Mouse (Mus musculus): ENCODE data around the gene Hoxc6. TPM values are rescaled to one million over a fixed set of nuclear protein-coding genes. Genes with fewer than 3 reads are reported as not detected.

The Hoxc6 gene
- polyA plus RNA-seq, 1 experiment from 2014 or later = 3.9 TPM

DNA sequence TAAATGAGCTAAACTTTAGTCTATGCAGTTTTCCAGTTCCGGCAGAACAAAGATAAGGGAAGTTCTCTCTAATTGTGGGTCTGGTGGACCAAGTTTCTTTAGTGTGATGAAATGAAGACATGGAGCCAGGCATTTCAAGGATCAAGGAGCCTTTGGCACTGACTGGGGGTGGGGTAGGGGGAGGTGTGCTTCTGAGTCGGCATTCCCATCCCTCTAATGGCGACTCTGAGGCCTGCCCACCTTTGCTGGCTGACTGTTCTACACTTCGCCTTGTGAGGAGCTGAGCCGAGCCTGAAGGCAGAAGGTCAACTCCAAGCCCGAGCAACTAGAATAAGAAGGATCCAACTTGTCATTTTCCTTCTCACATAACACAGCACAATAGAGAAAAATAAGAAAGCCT is 36.3 kb upstream of the Hoxc6 start:
- H3K4me2 ChIP-seq = peak overlapping the region; percentile 56
- no peaks in the 10 kb centered on the region for H3K36me3 ChIP-seq
- peak overlapping the region; percentile 91 for H3K27ac ChIP-seq
- ATAC-seq (ENCODE audit: insufficient number of reproducible peaks, insufficient read depth, low FRiP score, low TSS enrichment, low read depth) = no peak
- peak overlapping the region; percentile 21 for H3K4me3 ChIP-seq (replicated peaks)
- peak overlapping the region; percentile 40 for H3K9ac ChIP-seq (replicated peaks)
- H3K27me3 ChIP-seq = peaks cover 83% of the 10 kb centered on the region
- H3K4me1 ChIP-seq (replicated peaks) = peaks cover 59% of the 10 kb centered on the region
- no peaks in the 10 kb centered on the region for H3K9me3 ChIP-seq
- WGBS = 2% methylated on average over 6 of the region's 6 CpGs

GRCm38 (mm10) chr15:102962492-102962891 is 35.6 kb upstream of the Hoxc6 start:
- H3K4me1 ChIP-seq (replicated peaks) = peaks cover 56% of the 10 kb centered on the region
- H3K4me3 ChIP-seq (replicated peaks) = peak overlapping the region; percentile 42
- WGBS = 1% methylated on average over 13 of the region's 13 CpGs
- H3K27ac ChIP-seq = peak overlapping the region; percentile 85
- no peak for ATAC-seq (ENCODE audit: insufficient number of reproducible peaks, insufficient read depth, low FRiP score, low TSS enrichment, low read depth)
- no peaks in the 10 kb centered on the region for H3K9me3 ChIP-seq
- peak overlapping the region; percentile 61 for H3K4me2 ChIP-seq
- H3K27me3 ChIP-seq = peaks cover 83% of the 10 kb centered on the region
- no peaks in the 10 kb centered on the region for H3K36me3 ChIP-seq
- peak overlapping the region; percentile 62 for H3K9ac ChIP-seq (replicated peaks)

GRCm38 (mm10) chr15:102963259-102963658 is 34.8 kb upstream of the Hoxc6 start:
- H3K4me2 ChIP-seq = peak overlapping the region; percentile 61
- ATAC-seq (ENCODE audit: insufficient number of reproducible peaks, insufficient read depth, low FRiP score, low TSS enrichment, low read depth) = no peak
- H3K4me1 ChIP-seq (replicated peaks) = peaks cover 49% of the 10 kb centered on the region
- H3K4me3 ChIP-seq (replicated peaks) = peak overlapping the region; percentile 42
- peaks cover 81% of the 10 kb centered on the region for H3K27me3 ChIP-seq
- H3K27ac ChIP-seq = peak overlapping the region; percentile 85
- H3K9ac ChIP-seq (replicated peaks) = peak overlapping the region; percentile 62
- no peaks in the 10 kb centered on the region for H3K36me3 ChIP-seq
- WGBS = 3% methylated on average over 8 of the region's 8 CpGs
- H3K9me3 ChIP-seq = no peaks in the 10 kb centered on the region

DNA sequence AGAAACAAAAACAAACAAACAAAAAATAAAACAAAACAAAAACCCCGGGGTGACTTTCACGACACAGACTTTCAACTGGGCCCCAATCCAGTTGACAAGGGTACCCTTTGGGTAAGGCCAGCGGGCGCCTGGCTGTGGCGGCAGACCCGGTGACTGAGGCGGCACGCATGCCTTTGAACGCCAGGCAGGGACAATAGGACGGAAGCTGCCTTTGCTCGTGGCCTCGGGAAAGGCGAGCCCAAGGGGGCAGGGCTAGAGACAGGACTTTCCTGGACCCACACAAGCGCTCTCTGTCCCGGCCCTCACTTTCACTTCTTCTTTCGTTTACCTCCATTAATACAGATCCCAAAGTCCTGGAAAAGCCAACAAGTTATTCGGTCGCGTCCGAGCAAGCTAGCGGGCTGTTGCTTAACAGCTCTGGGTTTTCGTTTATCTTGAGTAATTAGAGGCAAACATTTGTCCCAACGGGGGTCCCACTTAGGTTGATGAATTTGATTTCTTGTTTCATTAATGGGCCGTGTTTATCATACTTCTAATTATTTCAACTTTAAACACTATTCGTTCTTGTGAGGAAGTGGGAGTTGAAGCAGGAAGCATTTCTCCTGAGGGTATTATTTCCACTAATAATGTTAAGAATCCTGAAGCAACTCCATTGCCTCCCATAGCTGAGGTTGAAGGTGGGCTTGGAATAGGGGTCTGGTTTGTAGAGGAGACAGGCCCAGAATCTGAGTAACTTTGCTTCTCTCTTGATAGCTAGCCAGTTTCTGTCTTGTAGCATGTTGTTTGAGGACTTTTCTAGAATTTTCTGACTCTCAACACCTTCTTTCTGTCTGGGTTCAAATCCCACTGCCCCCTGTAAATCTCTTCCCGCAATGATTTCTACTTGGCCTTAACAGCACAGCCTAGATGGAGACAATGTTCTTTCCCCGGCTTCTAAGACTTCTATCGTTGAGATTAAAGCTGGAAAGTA is 34.1 kb upstream of the Hoxc6 start:
- Histone ChIP-seq H3K27ac (peak overlapping the region; percentile 85), H3K4me1 (replicated peaks) (peaks cover 42% of the 10 kb centered on the region), H3K36me3 (no peaks in the 10 kb centered on the region), H3K4me3 (replicated peaks) (peak overlapping the region; percentile 42), H3K27me3 (peaks cover 86% of the 10 kb centered on the region), H3K9me3 (no peaks in the 10 kb centered on the region), H3K4me2 (peak overlapping the region; percentile 61), H3K9ac (replicated peaks) (peak overlapping the region; percentile 62)
- ATAC-seq (ENCODE audit: insufficient number of reproducible peaks, insufficient read depth, low FRiP score, low TSS enrichment, low read depth) = no peak
- 1% methylated on average over 28 of the region's 28 CpGs for WGBS

DNA sequence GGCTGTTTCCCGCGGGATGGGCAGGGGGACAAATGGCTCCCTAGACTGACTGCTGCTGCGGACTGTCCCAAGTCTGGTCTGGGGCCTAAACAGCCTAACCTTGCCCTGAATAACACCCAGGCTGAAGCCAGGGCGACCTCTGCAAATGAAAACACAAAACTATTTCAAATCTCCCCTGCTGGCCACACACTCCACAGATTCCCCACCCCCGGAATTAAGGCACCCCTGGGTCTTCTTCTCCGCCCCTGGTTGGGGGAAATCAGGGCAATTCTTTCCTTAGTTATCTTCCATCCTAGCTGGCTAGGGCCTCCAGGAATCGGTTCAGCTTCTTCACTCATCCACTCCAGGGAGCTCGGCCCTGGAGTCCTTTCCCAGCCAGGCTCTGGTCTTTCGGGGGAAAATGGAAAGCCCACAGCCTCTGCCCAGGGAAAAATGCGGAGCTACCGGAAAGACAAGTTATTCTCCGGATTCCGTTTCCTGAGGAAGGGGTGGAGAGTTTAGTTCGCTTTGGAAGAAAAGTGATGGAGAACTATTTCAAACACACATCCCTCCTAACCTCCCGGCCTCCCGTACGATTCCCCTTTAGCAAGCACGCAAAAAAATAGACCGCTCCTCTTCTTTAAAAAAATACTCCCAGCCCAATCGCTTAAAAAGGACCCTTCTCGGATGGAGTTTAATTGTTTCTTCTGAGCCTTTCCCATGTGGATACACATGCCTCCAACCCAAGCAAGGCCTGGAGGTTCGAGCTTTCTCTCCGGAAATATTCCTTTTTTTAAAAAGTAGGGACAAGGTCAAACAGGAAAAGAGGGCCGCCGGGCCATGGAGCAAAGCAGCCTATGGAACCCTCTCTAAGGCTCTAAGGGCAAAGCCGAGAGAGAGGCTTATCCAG is 32.8 kb upstream of the Hoxc6 start:
- Histone ChIP-seq H3K36me3 (no peaks in the 10 kb centered on the region), H3K4me1 (replicated peaks) (peaks cover 36% of the 10 kb centered on the region), H3K9ac (replicated peaks) (peak overlapping the region; percentile 62), H3K27ac (peak overlapping the region; percentile 85), H3K4me2 (peak overlapping the region; percentile 61), H3K4me3 (replicated peaks) (peak overlapping the region; percentile 42), H3K27me3 (peaks cover 88% of the 10 kb centered on the region), H3K9me3 (no peaks in the 10 kb centered on the region)
- ATAC-seq (ENCODE audit: insufficient number of reproducible peaks, insufficient read depth, low FRiP score, low TSS enrichment, low read depth) = no peak
- WGBS = 3% methylated on average over 26 of the region's 26 CpGs

DNA sequence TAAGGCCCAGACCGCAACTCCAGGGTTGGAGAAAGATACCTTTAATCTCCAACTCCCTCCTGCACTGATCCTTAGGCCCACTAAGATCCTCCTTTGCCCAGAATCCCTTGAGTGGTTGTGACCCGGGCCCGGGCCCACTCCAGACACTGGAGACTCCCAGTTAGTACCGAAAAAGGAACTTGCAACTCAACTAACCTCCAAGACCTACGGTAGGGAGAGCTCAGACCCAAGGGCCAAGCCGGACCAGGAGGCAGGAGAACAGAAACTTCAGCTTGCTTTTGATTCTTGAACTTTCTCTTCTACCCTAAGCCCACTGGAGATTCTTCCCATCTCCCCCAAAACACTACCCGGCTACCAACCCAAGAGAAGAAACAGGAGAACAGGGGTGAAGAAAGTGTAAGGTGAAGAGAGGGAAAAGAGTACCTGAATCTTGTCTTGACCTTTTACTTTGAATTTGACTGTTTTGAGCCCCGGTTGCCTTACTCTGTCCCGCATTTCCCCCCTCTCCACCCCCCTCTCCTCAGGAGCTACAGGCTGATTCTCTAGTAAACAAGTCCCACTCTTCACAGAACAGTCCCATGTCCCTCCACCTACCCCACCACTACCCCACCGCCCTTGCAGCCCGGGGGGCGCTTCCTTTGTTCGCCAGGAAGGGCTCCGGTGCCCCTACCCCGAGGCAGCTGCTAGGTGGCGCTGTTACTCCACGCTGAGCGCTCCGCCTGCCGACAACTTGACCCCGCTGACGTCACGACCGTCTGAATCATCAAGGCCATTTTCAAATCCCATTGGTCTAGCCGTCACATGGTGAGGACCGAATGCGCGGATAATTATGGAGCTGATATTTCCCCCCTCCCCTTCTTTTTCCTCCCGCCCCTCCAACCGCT is 31.9 kb upstream of the Hoxc6 start:
- 2% methylated on average over 30 of the region's 30 CpGs for WGBS
- H3K27me3 ChIP-seq = peaks cover 89% of the 10 kb centered on the region
- peak overlapping the region; percentile 42 for H3K4me3 ChIP-seq (replicated peaks)
- ATAC-seq (ENCODE audit: insufficient number of reproducible peaks, insufficient read depth, low FRiP score, low TSS enrichment, low read depth) = peak; percentile 81
- no peaks in the 10 kb centered on the region for H3K36me3 ChIP-seq
- peaks cover 36% of the 10 kb centered on the region for H3K4me1 ChIP-seq (replicated peaks)
- H3K4me2 ChIP-seq = peak overlapping the region; percentile 61
- H3K27ac ChIP-seq = peak overlapping the region; percentile 86
- H3K9ac ChIP-seq (replicated peaks) = peak overlapping the region; percentile 72
- H3K9me3 ChIP-seq = no peaks in the 10 kb centered on the region

GRCm38 (mm10) chr15:102966776-102967311 is 31.2 kb upstream of the Hoxc6 start, which contains the start of gene Hoxc10:
Hoxc10 (plus strand) TSS chr15:102966796.
- peak; percentile 47 for ATAC-seq (ENCODE audit: insufficient number of reproducible peaks, insufficient read depth, low FRiP score, low TSS enrichment, low read depth)
- 2% methylated on average over 27 of the region's 27 CpGs for WGBS
- peak within 1 kb of the TSS; percentile 42 for H3K4me3 ChIP-seq (replicated peaks)
- no peaks in the 10 kb centered on the region for H3K36me3 ChIP-seq
- H3K9ac ChIP-seq (replicated peaks) = peak within 1 kb of the TSS; percentile 72
- H3K4me1 ChIP-seq (replicated peaks) = peaks cover 34% of the 10 kb centered on the region
- peaks cover 87% of the 10 kb centered on the region for H3K27me3 ChIP-seq
- H3K4me2 ChIP-seq = peak within 1 kb of the TSS; percentile 61
- H3K9me3 ChIP-seq = no peaks in the 10 kb centered on the region
- peak within 1 kb of the TSS; percentile 86 for H3K27ac ChIP-seq

DNA sequence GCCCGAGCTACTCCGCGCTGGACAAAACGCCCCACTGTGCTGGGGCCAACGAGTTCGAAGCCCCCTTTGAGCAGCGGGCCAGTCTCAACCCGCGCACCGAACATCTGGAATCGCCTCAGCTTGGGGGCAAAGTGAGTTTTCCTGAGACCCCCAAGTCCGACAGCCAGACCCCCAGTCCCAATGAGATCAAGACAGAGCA is 30.8 kb upstream of the Hoxc6 start, which contains the start of gene Hoxc5:
Gene Hoxc5, plus strand, starts transcription at position 132 of the 199 bp plus-strand sequence.
- peak within 1 kb of the TSS; percentile 61 for H3K4me2 ChIP-seq
- 1% methylated on average over 12 of the region's 12 CpGs for WGBS
- H3K9ac ChIP-seq (replicated peaks) = peak within 1 kb of the TSS; percentile 72
- H3K4me1 ChIP-seq (replicated peaks) = peaks cover 37% of the 10 kb centered on the region
- no peaks in the 10 kb centered on the region for H3K36me3 ChIP-seq
- peak within 1 kb of the TSS; percentile 86 for H3K27ac ChIP-seq
- no peak for ATAC-seq (ENCODE audit: insufficient number of reproducible peaks, insufficient read depth, low FRiP score, low TSS enrichment, low read depth)
- no peaks in the 10 kb centered on the region for H3K9me3 ChIP-seq
- peaks cover 90% of the 10 kb centered on the region for H3K27me3 ChIP-seq
- H3K4me3 ChIP-seq (replicated peaks) = peak within 1 kb of the TSS; percentile 42

DNA sequence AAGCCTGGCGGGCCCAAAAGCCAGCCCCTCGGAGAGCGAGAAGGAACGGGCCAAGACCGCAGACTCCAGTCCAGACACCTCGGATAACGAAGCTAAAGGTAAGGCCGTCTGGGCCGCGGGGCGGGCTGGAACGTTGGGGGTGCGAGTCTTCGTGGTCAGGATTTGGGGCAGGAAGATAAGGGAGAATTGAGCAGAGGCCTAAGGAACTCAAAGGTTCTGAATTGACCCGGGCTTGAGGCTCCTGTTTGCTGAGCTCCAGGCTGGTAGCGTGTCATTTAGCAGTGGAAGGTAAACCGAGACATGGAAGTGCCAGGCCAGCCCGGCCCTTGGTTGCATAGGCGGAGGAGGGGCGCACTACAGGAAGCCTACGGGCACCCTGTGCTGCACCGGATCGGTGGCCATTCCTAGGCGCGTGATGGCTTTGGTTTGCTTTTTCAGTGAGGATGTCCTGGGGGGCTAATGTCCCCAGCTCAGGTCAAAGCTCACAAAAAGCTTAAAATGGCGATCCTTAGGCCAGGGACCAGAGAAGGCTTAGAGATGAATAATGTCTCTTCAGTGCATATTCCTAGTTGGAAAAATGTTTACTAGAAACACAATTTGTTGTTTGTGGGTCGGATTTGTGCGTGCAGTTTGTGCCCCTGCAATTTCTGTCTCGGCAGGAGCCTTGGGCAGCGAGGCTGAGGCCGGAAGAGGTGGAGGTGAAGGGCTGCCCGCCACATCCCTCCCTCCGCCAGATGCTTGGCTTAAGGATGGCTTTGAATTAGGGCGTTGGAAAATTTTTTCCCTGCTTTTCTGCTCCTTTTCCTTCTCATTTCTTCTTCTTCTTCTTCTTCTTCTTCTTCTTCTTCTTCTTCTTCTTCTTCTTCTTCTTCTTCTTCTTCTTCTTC is 30.3 kb upstream of the Hoxc6 start:
- no peak for ATAC-seq (ENCODE audit: insufficient number of reproducible peaks, insufficient read depth, low FRiP score, low TSS enrichment, low read depth)
- Histone ChIP-seq H3K4me2 (peak overlapping the region; percentile 61), H3K36me3 (no peaks in the 10 kb centered on the region), H3K9ac (replicated peaks) (peak overlapping the region; percentile 72), H3K9me3 (no peaks in the 10 kb centered on the region), H3K27me3 (peaks cover 90% of the 10 kb centered on the region), H3K4me3 (replicated peaks) (peak overlapping the region; percentile 42), H3K4me1 (replicated peaks) (peaks cover 36% of the 10 kb centered on the region), H3K27ac (peak overlapping the region; percentile 86)
- 1% methylated on average over 34 of the region's 34 CpGs for WGBS
